Mouse (Mus musculus) ES-Bruce4 (cell line): ENCODE results near the gene Tril.

Source experiments
- CTCF ChIP-seq: IDR thresholded peaks from one replicate; pipeline ENCODE4 v1.8.1; 2011; ENCODE audit warnings: low read depth, low read length
- EP300 ChIP-seq: IDR thresholded peaks from 2 replicates; pipeline ENCODE4 v1.6.1; 2011; ENCODE audit warnings: low read depth, low read length; ENCODE audit not compliant: insufficient read depth
- POLR2A ChIP-seq: IDR thresholded peaks from one replicate; pipeline ENCODE4 v1.8.1; 2011; ENCODE audit warnings: low read length; ENCODE audit not compliant: insufficient read depth

- TF ChIP-seq CTCF: peak; percentile 52
- no peak for TF ChIP-seq POLR2A
- 0 out of 2 replicates have a peak, but pooled peaks have one; percentile 8 for TF ChIP-seq EP300
Measured at GRCm38 (mm10) chr6:53818264-53818731, 2.3 kb downstream of the Tril start.
